Mouse (Mus musculus) heart, adult 11 months (tissue): ENCODE measurements at regions not wholly inside any gene's neighbourhood (a gene's known extent, or its start where the extent isn't known, plus 50 kb on each side); places are given as distances from the start of the nearest gene placed in this dataset.

Experiments
- DNase-seq: peaks from one replicate; pipeline ENCODE4 v3.0.0; 2022

DNA sequence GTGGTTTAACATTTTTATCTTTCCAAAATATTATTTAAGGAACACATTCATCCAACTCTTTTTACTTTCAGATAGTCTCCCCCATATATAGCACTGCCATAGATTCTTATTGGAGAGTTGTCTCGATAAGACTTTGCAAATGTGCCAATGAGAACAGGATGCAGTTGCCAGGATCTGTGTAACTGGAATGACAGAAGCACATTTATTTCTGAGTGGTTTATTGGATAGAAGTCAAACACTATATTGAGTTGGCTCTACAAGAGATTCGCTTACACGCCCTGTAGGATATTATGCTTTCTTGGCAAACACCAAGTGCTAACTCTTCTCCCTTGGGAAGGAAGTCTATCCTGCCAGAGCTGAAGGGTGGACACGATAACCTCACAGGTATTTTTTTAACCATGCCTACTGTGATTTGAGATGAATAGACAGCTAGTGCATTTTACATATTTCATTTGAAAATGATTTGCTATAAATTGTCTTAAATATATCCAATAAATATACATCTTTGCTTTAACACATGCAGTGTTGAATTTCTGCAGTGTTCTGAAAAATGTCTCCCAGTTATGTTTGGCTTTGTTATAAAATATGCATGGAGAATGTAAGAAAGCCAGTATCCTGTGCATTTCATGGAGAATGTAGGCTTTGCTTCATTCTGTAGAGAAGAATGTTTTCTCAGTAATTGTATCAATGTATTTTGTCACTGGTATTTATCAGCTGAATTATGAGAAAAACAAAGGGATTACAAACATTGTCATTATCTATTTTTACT, 705.8 kb downstream of the Fat4 start:
- DNase-seq = no peak

DNA sequence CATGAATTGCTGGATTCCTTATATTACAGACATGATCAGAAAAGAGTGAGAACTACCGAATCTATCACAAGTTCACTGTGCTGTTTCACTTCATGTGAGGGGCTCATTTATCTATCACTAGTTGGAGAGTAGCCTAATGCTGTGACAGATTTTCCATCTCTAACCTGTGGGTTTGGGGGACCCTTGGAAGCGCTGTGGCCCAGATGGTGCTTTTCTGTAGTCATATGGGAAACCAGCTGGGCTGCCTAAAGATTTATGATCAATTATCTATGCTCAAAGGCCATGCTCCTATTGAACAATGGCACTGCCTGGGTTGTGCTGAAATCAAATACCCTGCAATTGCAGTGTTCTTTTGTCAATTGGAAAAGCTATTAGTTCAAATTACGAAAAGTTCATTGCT, 723.2 kb downstream of the Fat4 start:
- DNase-seq = no peak

DNA sequence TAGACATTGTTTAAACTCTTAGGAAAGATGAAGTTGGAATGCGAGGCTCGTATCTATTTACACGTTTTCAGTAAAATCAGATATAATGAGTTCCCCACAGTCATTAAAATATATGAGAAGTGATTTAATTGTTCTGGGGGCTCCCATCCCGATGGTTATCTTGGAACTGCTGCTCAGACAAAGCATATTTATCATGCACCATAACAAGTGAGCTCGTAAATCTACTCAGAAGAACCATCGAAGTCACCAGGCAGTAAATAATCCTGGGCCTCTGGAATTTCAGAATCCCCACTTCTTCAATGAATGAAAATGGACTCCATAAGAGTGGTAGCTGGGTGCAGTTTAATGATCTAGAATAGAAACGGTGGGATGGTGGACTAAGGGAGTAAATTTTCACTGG, 725.7 kb downstream of the Fat4 start:
- DNase-seq = no peak

DNA sequence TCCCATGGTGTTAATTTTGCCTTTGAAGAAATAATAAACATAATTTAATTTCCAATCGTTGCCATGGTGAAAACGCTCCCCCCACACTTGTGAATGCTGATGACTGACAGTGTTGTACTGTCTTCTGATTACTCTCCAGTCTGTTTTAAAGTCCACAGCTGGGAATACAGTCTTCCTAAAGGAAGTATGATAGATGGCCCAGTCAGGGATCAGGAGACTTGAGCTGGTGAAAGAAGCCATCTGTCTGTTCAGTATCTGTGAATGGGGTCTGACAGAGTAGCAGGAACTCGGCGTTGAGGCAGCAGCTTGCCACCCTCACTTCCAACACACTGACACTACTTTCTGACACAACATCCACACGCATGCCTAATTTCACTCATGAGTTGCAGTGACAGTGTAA, 751.2 kb downstream of the Fat4 start:
- no peak for DNase-seq

DNA sequence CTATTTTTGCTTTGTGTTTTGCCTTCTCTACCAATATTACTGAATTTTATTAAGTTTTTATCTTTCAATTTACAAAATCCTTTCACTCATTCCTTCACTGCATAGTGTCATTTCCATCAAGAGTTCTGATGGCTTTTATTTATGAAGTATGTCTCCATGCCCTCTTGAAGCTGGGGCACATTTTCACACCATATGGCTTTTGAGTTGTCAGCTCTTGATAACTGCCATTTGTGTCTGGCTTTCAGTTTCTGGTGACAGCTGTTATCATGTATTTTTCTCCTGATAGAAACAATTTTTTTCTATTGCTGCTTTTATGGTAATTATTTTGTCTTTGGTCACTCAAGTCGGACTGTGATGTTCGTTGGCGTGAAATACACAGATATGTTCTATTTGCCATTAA, 756.5 kb downstream of the Fat4 start:
- no peak for DNase-seq

DNA sequence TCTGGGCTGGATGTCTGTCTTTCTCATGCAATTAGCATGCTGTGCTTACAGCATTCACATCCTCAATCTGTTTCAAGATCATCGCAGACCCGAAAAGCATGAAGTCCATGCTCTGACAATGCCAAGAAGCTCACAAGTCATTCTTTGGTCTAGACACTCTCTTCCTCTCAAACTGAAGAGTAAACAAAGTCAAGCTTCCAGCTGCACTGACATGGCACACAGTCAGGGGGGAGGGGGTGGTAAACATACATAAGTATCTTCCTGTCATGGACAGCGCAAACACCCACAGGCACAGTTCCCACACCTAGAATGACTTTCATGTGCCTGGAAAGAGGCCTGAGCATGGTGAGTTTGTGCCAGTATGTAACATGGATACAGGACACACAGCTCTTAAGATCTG, 780.1 kb downstream of the Fat4 start:
- no peak for DNase-seq

DNA sequence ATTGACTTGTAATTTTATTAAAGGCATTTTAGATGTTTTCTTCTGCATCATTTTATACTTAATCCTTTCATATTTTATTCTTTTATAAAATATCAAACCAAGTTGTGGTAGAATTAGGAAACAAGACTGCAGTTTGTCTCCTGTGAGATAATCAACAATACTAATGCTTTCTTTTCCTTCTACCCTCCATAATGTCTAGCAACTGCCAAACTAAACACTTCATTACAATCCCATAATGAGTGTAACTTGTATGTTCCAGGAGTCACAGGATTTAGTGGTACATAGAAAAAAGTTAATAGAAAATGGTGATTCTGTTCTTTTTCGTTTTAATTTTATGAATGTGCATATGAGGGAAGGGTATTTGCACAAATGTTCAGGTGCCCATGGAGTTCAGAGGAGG, 782.4 kb downstream of the Fat4 start:
- DNase-seq = no peak

DNA sequence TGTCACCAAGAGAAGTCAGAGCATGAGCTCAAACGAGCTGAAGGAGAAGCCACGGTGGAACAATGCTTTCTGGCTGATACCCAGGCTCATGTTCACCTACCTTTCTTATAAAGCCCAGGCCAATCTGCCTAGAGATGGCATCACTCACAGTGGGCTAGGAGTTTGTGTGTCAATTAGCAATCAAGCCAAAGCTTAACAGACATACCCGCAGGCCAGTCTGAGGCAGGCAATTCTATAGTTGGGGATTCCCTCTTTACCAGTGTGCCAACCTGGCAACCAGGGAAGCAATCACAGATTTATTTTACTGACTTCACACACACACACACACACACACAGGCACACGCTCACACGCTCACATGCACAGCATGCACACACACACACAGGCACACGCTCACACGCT, 787.3 kb downstream of the Fat4 start:
- no peak for DNase-seq

DNA sequence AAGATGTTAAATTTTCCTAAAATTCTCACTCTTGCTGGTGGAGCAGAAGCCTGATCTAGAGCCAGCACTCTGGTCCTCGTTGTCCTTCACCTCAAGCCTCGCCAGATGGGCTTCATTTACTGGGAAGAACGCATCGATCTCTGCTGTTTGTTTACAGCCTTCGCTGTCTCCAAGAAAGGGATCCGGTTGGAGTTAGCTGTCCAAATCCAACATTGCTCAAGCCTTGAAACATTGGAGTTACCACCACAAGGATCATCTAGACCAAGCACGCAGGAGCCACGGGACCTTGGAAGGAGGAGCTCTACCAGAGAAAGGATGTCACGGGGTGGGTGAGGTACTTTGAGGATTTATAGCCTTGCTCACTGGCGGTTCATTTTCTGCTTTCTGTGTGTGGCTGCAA, 788.2 kb downstream of the Fat4 start:
- DNase-seq = no peak

DNA sequence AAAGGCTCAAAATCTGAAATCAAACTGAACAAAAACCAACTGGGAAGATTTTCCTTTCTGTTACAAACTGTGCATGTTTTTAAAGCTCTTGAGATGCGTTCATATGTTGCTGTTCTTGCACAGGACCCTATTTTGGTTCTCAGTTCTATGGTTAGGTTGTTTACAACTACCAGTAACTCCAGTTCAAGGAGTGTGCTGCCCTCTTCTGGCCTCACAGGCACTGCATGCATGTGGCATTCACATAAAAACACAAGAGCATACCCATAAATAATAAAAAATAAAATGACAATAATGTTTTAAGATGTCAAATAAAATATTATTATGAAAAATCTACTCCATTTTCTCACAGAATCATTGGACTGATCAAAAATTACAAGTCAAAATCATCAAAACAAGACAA, 818.9 kb downstream of the Fat4 start:
- DNase-seq = no peak

DNA sequence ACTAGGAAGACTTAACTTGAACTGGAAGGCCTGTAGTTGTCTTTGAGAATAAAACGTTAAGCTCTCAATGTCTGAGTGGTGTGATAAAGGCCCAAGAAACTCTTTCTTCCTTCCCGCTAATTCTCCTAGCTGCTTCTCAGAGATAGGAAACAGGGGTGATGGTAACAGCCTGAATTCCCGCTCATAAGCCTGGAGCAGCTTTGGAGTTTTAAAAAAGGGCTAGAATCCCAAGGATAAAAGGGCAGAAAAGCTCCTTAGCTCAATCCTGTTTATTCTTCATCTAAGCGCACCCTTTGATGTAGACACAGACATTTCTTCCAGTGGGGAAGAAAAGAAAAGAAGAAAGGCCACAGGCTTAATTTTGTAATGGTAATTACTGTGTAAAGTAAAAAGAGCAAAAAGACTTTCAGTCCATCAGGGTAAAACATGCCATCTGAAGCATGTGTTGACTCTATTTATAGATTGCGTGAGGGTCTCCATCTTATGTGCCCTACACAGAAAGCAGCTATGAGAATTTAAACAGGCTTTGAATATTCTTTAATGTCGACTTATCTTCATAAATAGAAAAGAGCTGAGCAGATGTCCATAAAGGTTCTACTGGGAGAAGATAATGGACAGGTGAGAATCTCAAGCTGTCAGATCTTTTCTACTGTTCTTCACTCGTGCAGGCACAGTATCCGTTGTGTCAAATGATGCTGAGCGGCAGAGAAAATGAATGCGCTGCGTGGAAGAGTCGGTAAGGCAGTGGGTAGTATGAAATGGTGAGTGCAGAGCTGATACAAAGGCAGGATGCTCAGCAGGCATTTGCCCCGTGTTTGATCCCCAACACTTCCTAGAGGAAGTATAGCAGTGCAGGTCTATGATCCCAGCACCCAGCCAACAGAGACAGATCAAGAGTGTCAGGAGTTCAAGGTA, 818.0 kb upstream of the Intu start:
- no peak for DNase-seq

DNA sequence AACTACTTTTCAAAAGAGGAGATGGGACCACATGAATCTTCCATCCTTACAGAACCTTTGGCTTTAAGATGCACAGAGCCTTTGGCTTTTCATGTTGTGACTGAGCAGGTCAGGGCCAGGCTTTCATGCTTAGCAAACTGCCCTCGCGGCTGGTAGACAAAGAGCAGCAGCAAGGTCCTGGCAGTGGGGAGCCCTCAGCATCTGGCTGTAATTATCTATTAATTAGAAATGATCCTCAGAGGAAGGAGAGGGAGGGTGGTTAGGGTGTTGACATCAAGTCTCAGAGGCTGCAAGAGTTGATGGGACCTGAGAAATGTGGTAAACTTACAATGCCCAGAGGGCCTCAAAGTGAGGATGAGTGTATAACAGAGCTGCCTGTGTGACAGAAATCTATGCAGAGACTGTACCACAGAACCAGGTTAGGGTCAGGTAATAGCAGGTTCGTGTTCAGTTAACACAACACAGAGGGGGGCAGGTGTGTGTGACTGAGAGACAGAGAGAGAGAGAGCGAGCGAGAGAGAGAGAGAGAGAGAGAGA, 817.0 kb upstream of the Intu start:
- DNase-seq = no peak

DNA sequence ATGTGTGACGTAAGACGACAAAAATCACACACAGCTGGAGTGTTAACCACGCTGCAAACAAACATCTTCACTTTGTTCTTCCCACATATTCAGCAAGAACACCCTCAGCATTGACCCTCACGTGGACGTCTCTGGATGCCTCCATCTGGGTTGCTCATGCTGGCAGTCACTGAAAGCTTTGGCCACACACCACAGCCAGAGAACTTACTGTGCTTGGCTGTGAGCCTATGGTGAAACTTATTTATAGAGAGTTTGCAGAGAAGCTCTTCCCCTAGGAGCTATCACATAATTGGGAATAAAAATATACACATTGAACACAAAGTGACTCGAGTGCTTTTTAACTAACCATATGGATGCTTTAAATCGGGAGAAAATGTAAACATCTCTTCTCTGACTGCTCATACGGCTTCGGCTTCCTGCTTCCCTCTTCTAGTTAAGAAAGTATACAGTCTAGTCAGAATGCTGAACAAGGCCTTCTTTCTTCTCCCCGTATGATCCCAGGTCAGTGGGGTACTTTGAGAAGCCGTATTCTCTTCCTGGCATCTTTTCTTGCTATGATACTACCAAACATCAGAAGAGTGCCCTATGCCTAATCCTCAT, 812.0 kb upstream of the Intu start:
- peak; percentile 96 for DNase-seq

DNA sequence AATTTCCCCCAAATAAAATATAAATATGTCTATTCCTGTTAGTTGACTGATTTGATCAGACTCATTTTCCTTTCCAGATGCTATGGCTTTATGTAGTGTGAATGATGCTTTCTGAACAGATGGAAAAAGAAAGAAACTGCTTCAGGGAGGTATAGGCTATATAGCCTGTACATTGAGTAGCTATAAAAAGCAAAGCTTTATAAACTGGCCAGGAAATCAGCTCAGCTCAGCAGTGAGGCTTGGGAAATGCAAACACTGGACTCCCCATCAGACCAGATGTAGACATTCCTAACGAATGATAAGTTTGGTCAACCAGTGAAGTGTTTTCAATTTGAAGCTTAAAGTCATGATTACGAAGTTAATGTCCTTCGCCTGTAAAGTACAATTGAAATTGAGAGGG, 805.3 kb upstream of the Intu start:
- DNase-seq = no peak

DNA sequence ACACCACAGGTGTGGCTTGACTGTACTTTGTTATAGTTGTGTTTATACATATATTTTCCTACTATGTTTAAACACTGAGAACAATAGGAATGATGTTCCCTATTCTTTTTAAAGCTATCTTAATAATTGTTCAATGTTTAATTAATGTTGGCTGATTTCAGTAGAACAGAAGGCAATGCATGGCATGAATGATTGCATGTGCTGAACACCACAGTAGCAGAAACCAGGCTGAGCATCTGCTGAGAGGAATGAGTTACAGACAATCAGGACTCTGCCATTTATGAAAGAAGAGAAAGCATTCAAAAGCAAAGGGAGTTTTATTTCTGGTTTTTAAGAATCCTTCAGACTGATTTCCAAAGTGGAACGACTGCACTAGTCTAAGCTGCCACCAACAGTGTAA, 794.4 kb upstream of the Intu start:
- no peak for DNase-seq

DNA sequence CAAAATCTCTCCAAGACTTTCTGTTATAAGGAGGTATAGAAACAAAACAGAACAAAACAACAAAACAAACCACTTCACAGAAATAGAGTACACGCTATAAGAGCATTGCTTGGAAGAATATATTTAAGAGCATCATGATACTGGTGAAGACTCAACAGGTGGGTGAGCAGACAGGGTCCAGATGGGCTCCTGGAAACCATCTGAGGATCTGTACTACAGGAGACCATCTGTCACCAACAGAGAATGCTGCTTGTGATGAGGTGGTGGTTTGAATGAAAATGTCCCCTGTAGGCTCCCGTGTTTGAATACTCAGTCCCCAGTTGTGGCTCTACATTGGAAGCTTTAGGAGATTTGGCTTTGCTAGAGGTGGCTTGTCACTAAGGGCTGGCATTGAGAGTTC, 785.1 kb upstream of the Intu start:
- DNase-seq = no peak

DNA sequence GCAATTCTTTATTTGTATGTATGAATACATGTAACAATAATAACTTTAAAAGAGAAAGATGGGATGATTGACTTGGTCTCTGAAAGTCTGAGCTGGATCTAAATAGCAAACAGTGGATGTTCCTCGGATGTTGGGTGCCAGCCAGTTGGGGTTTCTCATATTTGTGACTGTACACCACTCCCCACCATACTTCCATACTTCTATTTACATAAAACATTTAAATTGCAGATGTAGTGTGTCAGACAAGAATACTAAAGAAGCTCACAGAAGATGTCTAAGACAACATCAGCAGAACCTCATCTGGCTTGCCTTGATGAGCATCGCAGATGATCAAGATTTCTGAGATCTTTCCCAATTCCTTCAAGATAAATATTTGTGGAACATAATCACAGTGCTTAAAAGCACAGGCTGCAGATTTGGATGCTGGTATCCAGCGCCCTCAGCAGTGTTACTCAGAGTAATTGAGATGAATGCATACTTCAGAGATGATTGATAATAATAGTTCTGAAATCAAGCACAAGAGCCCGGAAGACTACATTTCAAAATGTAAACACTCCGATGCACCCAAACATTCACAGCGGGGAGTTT, 762.0 kb upstream of the Intu start:
- no peak for DNase-seq

DNA sequence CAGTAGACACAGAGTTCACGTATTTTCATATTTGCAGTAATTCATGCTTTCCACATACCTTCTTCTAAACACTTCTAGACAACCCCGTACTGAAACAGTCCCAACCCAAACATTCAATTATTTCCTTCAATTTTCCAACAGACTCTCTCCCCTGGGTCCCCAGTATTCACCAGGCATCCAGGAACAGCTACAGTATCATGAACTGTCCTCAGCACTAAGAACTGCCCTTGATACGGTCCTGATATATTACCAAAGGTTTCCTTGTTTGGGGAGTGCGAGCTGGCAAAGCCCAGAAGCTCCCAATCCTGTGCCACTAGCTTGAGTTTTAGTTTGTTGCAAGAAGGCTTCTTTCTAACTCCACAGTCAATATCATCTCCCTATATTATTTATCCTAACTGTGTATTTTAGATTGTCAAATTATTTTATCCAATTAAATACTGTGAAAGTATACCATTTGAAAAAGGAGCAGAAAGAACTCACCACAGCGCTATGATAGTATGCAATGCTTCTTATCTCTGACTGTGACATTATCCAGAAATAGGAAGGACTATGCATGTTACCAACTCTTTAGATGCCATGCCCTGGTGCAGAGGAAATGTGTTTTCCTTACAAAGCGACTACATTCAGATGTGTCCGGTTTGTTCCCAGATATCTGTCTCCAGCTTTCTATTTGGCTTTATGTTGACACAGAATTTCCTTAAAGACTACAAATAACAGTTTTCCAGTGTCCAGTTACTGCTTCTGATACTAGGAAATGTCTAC, 754.6 kb upstream of the Intu start:
- DNase-seq = no peak

DNA sequence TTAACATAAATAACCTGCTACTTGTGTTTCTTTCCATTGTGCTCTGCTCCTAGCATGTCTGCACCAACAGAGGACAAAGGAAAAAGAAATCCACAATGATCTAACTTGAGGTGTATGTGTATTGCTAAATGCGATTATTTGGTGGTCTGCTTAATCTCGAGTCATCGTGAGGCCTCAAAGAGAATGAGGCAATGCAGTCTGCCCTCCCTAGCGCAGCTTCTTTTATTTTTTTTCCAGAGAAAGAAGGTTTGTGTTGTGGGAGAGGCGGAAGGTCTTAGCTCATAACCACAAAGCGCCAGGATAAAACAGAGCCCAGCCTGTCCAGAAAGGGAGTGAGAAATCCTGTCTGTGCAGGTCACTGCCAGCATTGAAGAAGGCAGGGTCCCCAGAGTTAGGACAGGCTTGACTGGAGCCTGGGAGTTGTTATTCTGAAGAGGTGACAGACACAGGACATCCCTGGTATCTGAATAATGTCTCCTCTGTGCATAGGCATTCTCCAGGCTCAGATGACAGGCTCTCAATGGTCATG, 751.3 kb upstream of the Intu start:
- DNase-seq = no peak

DNA sequence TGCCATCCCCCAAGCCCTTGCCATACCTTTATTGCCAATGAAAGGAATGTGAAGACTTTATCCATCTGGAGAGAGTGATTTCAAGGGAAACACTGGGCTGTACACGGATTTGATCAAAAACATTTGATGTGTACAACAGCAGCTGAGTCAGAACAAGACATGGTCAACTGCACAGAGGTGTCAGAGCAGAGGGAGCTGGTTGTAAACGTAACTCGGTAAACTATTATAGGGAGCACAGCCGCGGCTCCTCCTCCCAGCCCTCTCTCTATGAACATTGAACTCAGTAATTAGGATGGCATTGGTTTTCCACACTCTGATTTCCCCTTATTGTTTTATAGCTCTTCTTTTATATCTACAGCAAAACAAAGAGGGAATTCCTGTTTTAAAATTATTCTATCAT, 750.8 kb upstream of the Intu start:
- no peak for DNase-seq

DNA sequence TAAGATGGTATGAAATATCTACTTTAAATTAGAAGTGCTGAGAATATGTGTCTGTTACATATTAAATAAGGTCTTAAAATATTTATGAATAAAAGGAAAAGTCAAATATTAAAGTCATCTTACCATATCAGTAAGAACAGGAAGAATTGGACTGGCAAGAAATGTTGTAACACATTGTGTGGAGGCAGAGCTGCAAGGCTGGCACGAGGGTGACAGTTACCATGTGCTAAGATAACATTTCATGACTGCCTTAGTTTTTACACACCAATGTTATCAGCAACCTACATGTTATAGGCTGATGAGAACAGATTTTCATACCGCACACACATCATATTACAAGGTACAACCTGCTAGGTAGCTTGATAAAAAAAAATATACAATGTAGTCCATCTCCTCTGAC, 746.2 kb upstream of the Intu start:
- DNase-seq = no peak

DNA sequence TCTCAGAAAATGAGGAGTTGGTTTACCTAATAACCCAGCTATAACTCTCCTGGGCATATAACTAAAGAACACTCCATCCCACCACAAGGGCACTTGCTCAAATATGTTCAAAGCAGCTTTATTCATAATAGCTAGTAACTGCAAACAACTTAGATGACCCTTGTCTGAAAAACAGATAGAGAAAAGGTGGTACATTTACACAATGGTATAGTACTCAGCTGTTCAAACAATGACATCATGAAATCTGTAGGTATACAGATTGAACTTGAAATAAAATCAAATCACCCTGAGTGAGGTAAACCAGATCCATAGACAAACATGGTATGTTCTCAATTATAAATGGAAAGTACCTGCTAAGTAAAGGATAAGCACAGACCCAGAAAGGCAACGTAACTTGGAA, 721.5 kb upstream of the Intu start:
- no peak for DNase-seq
